Mouse (Mus musculus): ENCODE measurements around the gene Myo1h.

Gene Myo1h

DNA sequence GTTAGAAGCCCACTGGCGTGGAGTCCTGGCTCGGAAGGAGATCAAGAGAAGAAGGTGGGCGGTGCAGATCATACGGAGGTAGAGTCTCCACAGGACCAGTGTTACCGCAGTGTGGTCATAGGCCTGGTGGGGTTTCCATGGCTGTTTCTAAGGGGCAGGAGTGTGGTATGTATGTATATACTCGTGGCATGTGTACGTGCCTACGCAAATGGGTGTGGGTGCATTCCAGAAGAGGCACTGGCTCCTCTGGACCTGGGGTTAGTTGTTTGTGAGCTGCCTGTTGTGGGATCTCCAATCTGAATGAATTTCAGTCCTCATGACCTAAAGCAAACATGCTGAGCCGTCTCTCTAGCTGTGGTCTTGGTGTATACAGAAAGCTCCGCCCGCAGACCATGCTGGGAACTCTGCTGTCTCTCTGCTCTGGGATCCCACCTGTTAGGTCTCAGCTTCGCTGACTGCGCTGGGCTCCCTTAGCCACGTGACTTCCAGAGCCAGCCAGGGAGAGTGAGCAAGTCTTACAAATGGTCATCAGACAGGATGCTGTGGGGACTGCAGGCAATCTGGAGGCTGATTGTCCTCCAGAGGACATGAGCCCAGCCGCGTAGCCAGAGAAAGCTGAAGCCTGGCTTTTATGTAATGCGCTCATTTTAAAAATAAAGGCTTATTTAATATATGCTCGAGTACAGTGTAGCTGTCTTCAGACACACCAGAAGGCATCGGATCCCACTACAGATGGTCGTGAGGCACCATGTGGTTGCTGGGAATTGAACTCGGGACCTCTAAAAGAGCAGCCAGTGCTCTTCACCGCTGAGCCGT lies 68.2 kb downstream of the Myo1h start:
- DNase-seq (ENCODE audit: low read depth in 1 of 2, low spot score in 2 of 2), result no peak

DNA sequence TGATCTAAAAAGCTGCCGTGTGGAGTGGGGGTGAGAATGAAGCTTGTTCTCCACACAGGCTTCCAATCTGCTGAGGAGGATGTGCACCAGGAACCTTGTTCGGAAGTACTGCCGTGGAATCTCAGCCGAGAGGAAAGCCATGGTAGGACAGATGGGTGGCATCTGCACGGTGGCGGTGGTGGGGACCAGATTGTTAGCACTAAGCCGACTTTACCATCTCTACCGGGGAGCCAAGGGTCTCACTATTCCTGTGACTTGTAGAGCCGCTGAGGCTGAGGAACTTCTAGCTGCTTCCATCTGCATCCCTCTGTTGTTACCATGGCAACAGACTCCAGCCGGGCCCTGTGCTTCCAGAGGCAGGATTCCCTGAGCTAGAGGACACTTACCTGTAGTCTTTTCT lies 69.9 kb downstream of the Myo1h start:
- DNase-seq (ENCODE audit: low read depth in 1 of 2, low spot score in 2 of 2), result no peak

DNA sequence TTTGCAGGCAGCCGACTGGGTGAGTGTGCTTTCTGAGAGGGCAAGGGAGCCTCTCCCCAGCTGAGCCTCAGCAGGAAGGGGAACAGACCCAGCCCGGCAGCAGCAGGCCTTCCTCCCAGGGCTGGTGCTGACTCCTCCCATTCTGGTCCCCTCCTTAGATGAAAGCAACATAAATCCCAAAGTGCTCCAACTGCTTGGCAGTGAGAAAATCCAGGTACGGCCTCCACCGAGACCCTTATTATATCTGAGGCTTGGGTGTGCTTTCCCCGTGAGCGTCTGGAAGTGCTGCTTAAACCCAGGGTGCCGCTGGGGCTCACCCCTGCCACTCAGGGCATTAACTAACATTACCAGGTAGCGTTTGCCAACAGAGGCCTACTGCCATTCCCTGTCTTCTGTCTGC lies 70.6 kb downstream of the Myo1h start:
- DNase-seq (ENCODE audit: low read depth in 1 of 2, low spot score in 2 of 2), result no peak

DNA sequence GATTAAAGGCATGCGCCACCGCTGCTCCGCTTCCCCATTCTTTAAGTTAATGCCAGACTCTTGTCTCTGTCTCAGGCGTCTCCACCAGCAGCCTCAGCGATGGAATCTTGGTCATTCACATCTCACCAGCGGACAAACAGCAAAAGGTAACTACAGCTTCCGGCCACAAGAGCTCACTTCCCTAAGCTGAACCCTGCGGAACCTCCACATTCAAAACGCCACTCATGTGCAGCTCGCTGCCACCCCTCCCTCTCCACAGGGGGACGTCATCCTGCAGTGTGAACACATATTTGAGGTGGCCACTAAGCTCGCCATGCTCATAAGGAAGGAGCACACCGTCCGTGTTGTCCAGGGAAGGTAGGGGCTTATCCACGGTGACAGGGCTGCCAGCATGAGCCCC lies 72.0 kb downstream of the Myo1h start:
- no peak for DNase-seq (ENCODE audit: low read depth in 1 of 2, low spot score in 2 of 2)

DNA sequence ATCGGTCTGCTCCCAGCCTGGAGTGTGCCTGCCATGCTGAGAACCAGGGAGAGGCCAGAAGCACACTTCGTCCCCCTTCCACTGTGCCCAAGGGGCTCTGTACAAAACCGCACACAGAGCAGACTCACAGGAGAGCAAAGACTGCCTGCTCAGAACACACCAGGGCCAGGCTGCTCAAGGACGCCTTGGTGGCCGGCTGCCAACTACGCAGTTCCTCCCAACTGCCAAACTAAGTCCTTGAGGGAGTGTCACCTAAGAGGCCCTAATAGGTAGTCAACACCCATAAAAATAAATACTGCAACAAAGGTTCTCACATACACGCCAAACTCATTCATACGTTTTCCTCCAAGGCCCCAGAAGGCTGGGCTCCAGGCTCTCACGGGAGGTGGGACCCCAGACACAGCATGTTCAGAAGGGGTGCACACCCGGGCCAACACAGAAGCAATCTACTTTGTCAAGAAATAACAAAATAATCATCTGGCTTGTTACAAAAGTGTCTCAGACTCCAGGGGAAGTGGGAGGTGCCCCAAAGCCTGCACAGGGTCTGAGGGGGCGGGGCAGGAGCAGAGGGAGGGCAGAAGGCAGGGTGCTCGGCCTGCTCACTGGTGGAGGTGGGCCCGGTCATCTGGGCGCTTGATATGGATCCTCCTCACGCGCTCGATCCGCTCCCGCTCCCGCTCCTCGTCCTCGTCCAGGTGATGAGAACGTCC lies 76.2 kb downstream of the Myo1h start:
- no peak for DNase-seq (ENCODE audit: low read depth in 1 of 2, low spot score in 2 of 2)

DNA sequence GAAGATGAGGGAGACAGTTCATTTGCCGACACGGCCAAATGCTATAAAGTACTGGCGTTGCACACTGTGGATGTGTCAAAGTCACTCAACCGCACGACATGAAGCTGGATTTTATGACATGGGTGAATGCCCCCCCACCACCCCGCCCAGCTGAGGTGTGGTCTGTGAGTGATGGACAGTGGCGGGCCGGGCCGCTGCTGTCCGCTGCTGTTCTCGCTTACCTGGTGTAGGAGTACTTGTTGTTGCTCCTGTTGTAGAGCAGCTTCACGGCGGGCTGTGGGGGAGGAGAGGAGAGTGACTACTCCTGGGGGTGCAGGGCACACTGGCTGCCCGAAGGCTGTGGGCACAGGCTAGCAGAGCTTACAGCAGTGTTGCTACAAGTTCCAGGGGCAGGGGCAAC lies 79.2 kb downstream of the Myo1h start:
- DNase-seq (ENCODE audit: low read depth in 1 of 2, low spot score in 2 of 2), result no peak

DNA sequence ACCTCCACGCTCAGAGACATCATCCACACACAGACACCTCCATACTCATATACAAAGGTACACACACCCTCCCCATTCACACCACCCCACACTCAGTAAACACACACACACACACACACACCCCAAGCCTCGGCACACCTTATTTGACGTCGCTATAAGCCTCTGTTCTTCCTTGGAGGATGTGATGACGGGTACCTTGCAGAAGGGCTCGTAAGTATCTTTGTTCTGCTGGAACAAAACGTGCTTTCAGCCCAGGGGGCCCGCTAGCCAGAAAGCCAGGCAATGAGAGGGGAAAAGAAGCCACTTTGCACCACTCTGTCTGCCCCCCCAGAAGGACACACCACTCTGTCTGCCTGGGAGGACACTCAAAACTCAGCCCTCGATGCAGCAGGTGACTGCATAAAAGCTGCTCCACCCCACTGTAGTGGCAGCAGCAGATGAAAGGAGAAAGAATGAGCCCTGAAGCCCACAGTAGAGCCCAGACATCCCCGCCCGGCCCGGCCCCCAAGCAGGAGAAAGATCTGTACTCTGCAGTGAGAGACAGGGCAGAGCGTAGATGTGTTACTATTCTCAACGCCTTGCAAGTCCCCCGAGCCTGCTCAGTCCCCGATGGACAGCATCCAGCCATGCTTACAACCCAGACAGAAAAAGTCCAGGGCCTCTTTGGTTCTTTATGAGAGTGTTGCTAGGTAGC lies 80.0 kb downstream of the Myo1h start:
- no peak for DNase-seq (ENCODE audit: low read depth in 1 of 2, low spot score in 2 of 2)

DNA sequence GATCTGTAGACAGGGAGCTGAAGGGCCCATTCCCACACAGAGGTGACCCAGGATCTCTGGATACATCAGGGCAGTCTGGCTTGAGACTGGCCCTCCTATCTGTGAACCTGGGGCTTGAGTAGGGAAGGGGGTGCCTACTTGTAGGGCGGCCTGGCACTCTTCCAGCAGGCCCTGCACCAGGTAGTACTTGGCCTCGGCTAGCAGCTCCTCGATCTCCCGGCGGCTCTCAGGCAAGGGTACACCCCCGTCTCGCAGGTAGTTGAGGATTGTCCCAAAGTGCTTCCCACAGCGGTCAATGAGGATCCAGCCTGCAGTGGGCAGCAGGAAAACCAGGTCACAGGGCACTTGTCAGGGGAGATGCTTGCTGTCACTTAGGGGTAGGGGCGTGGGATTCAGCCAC lies 81.0 kb downstream of the Myo1h start:
- DNase-seq (ENCODE audit: low read depth in 1 of 2, low spot score in 2 of 2), result no peak

DNA sequence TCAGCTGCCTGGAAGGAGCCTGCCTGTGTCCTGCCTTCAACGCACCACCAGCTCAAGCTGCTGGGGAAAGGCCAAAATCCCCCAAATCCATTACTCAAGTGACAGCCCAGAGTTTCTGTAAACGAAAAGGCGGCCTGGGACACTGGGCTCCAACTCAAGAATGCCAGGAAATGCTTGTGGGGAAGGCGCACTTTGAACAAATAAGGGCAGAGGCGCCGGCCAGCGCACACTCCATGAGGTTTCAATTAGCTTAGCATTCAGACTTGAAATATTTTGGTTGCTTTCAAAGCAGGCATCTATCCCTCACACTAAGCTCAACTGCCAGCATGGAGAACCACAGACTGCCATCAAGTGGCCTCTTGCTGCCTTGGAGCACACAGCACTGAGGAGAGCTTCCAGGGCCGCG lies 81.4 kb downstream of the Myo1h start:
- DNase-seq (ENCODE audit: low read depth in 1 of 2, low spot score in 2 of 2), result no peak

DNA sequence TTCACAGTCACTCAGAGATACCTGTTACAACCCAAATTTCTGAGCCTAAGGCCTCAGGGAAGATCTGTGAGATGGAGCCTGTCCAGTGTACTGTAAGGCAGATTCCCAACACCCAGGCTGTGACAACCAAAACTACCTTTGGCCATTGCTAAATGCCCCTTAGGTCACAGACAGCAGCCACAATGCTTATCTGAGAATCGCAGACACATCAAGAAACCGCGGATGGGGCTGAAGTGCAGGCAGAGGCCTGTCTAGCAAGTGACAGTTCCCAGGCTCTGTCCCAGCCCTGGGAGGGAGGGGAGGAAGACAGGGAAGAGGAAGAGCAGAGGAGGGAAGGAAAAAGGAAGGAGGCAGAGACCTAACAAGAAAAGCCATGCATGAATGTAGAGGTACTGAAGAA lies 82.4 kb downstream of the Myo1h start:
- DNase-seq (ENCODE audit: low read depth in 1 of 2, low spot score in 2 of 2), result no peak

DNA sequence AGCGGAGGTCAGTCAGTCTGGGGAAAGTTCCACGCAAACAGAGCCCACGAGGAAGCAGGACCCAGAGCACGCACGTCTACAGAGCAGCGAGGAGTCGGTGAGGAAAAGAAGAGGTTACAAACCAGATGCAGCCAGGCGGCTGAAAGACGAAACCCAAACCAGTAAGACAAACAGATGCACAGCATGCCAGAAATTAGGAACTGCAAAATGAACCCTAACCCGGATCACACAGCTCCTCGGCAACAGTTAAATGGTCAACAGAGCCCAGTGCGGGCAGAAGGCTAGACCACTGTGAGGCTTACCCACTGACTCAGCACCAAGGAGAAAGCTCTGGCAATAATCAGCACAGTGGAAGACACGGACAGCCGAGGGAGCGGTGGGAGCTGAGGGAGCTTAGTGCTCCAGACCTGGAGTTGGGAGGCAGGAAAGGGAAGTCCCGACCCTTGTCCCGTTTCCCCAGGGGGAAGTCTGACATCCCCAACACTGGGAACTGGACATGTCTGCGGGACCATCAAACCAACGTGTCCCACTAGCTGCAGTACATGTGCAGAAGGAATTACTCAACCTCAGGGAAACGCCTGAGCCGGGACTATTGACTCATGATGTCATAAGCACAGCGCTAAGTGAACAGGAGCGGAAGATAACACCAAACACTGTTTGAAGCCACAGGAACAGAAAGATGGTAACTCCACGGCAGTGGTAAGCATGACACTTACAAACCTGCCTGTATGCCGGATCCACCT lies 82.9 kb downstream of the Myo1h start:
- DNase-seq (ENCODE audit: low read depth in 1 of 2, low spot score in 2 of 2), result no peak

DNA sequence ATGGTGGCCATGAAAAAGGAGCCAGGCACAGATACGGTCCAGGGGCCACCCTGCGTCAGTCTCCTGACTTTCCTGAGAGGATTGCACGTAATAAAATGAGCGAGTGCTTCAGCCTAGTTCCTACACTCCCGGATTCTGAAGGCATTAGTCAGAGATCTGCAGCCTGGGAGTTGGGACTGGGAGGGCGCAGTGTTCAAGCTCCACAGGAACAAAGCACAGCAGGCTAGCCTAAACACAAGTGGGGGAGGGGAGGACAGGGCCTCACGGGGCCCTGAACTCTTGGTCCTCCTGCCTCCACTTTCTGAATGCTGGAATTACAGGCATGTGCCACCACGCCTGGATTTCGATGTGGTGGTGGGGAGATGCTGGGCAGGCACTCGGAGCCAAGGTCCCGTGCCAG lies 83.6 kb downstream of the Myo1h start:
- no peak for DNase-seq (ENCODE audit: low read depth in 1 of 2, low spot score in 2 of 2)

DNA sequence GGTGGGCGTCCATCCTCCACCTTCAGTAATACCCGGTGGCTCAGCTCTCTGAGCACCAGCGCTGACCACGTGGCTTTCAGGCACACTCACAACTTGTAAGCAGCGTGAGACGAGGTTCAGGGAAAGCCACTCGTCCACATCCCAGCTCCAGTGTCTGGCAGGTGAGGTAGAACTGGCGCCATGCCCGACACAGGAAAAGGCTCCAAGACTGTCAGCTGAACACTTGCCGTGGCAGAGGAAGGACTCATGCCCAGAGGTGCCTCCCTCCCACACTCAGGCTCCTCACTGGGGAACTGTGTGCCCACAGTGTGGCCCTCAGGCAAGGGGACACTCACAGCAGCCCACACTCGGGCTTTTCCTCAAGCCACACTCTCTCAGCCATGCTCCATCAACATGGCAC lies 84.2 kb downstream of the Myo1h start:
- no peak for DNase-seq (ENCODE audit: low read depth in 1 of 2, low spot score in 2 of 2)

DNA sequence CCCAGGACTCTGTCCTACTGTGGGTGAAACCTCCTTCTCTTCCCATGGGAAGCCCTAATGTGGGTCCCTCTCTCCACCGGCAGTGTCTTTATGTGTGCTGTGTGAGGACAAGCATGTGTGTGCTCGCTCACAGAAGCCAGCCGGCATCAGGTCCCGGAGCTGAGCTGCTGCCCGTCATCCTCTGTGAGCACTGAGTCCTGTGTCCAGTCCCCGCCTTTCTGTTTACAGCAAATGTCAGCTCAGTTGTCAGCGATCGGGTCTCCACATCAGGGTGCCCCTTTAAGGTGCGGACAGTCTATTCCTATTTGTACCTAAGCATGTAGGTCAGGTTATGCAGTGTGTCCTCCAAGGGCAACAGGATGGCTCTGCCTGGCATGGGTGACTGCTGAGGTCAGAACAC lies 84.6 kb downstream of the Myo1h start:
- no peak for DNase-seq (ENCODE audit: low read depth in 1 of 2, low spot score in 2 of 2)

DNA sequence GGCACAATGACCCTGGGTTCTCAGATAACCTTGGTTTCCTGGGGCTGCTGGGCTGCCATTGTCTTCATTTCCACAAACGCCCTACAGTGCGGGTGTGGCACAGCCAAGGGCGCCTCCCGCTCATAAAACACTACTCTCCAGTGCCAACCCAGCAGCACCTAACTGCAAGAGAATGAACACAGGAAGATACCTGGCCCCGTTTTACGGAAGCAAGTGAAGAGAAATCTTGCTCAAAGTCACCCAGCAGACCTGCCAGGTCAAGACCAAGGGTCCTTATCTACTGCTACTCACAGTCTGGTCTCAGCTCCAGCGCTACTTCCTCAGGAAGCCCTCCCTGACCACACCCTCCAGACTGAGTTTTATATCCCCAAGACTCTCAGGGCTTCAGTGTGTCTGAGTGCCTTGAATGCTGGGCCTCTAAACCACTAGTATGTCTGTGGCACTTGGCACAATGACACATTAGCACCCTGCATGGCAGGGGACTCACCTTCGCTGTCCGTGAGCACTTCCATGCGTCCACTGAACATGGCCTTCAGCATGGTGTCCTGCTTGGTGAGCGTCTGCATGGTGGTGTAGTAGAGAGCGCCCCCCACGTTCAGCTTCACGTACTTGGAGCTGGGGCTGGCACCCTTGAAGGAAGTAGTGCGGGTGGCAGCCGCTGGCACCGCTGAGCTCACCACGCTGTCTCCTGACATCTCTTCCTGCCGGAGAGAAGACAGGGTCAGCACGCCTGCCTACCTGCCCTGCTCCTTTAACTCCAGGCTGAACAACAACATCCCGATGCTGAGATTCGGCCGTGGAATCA lies 85.6 kb downstream of the Myo1h start:
- DNase-seq (ENCODE audit: low read depth in 1 of 2, low spot score in 2 of 2), result peak in 1 of 2 experiments; percentile 17

DNA sequence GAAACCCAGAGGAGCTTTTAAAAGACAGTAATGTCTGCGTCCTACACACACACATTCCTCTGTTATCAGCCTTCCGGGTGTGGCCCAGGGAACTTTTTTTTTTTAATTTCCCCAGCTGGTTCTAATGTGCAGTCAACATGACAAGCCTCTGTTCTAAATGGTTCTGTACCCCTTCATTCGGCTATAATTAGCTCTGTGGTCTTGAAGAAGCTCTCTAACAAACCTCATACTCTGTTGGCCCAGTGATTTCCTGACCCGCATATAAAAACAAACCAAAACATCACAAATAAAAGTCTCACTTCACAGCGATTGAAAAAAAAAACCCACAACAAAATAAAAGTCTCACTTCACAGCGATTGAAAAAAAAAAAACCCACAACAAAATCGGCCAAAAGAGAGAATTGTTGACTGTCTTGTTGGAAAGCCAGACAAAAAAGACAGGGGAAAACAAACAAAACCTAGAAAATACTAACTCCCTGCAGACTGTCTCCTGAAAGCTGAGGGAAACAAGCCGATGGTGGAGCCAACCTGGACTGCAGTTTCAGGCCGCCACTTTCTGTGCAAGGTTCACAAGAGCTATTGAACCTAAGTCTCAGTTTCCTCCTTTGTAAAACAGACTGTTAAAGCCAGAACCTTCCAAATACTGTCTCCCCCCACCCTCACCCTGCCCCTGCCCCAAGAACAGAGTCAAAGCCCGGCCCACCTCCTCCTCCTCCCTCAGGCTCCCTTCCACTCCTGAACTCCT lies 89.4 kb downstream of the Myo1h start:
- no peak for DNase-seq (ENCODE audit: low read depth in 1 of 2, low spot score in 2 of 2)

DNA sequence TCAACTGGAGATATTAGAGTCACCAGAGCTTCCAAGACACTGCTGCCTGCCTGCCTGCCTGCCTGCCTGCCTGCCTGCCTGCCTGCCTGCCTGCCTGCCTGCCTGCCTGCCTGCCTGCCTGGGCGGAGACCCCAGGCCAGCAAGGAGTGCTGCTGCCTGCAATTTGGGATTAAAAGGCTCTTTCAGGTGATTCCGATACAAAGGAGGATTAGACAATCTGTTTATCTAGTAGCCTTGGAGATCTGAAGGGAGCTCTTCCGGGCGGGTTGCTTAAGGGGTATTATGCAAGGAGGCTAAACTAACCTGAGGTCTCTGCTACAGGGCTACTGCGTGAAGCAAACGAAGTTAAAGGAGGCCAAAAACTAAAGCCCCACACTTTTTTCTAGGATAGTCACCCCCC lies 90.0 kb downstream of the Myo1h start:
- no peak for DNase-seq (ENCODE audit: low read depth in 1 of 2, low spot score in 2 of 2)

DNA sequence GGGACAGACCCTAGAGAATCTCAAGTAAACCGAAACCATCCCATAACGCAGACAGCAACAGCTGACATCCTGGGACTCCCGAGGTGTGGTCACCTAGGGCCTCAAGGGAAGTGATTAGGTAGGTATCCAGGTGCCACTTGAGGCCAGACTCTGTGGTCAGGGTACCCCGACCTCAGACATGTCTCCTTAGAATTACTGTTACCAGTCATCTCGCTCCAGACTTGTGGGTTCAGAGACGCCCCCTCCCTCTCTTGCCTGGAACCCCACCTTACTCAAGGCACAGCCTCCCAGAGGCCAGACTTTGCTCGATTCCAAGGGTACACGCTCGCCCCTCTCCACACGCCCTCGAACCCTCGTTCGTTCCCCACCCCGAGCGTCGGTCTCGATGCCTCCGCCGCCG lies 90.8 kb downstream of the Myo1h start:
- DNase-seq (ENCODE audit: low read depth in 1 of 2, low spot score in 2 of 2), result no peak

DNA sequence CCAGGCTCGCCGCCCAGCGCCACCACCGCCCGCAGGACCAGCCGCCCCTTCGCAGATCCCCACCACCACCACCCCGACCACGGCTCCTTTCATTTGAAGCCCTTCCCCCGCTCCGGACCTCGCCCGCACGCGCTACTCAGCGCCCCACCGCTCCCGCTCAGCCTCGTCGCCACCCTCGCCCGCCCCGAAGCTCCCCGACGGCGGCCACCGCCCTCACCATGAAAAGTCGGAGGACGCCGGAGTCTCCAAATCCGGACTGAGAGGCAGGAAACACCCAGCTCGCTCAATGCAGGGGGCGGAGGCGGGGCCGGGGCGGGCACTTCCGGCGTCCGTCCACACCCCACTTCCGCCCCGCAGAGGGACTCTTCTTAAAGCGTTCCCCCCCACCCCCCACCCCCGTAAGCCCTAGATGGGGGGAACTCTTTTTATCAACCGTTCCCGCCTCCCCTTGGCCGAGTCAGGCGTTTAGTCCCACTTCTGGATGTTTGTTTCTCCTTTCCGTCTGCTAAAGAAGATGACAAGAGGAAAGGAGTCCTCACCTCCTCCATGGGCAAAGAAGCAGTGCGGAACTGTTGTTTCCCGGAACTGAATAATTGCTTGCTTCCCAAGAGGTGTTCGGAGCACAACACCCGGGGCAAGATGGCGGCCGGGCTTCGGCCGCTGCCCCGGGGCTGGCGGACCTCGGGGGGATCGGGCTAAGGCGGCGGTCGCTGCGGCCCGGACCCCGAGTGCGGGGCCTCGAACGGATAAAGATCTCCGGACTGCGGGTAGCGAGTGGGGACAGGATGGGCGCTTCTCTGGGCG lies 91.4 kb downstream of the Myo1h start, which contains the start of the genes Kctd10 and Ube3b:
Gene Kctd10, minus strand, starts transcription at position 300 of the 804 bp plus-strand sequence.
Gene Ube3b, plus strand, starts transcription at position 399 of the 804 bp plus-strand sequence.
- peak; percentile 57 to 79 for DNase-seq (ENCODE audit: low read depth in 1 of 2, low spot score in 2 of 2)
